Mouse (Mus musculus) E14TG2a.4 (cell line): ENCODE measurements around the gene Prep.

Experiments used
- CTCF ChIP-seq: conservative IDR thresholded peaks from 2 replicates; pipeline ENCODE4 v1.5.1; 2014; ENCODE audit warnings: low read length
- NANOG ChIP-seq: IDR thresholded peaks from 2 replicates; pipeline ENCODE4 v1.6.1; 2014; ENCODE audit warnings: borderline replicate concordance, low read length, mixed read lengths

DNA sequence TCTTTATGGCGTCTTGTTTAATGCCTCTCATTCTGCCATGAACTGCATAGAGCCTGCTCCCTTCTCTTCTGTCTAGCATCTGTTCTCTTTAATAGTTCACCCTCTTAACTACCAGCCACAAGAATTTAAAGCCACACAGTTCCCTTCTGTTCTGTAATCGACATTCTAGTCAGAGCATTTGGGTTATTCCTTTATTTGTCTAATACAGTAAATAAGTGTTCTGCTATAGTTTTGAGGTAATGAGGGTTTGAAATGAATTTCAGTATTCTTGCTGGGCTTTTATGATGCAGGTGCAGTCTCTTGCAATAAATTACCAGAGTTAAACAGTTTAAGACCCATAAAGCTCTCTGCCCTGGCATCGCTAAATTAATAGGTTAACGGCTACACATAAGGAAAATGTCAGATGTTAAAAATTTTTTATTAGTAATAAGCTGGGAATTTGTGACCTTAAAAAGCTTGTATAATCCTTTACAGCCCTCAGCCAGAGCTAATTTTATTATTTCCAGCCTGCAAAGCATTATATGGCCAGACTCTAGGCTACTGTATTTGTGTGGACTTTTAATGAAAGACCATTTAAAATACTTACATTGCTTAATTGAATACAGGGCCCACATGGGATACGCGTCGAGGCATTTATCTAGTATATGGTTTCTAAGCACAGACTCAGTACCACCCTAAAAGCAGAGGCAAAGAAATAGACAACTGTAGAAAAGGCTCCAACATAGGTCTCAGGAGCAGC, 73.6 kb downstream of the Prep start:
- no peak for TF ChIP-seq CTCF
- no peak for TF ChIP-seq NANOG
